Mouse (Mus musculus) embryonic fibroblast, embryonic 13.5 days (primary cell): Measurements from ENCODE around the gene Hnrnpul1. TPM values are rescaled to one million over a fixed set of nuclear protein-coding genes. Genes with fewer than 3 reads are reported as not detected.

Experiments
- H3K27ac ChIP-seq: 2 replicates; pipeline ENCODE4 v1.5.1; 2012; ENCODE audit warnings: low read length, control low read depth, inconsistent platforms; ENCODE audit not compliant: insufficient read depth
- H3K4me1 ChIP-seq: 2 replicates; pipeline ENCODE4 v1.6.1; 2011; ENCODE audit warnings: low read length; ENCODE audit not compliant: control insufficient read depth, insufficient read depth
- H3K4me3 ChIP-seq: 2 replicates; pipeline ENCODE4 v1.5.1; 2011; ENCODE audit warnings: mild to moderate bottlenecking, control low read depth, low read length; ENCODE audit not compliant: insufficient read depth
- CTCF ChIP-seq: IDR thresholded peaks from 2 replicates; pipeline ENCODE4 v1.5.1; 2011; ENCODE audit warnings: mild to moderate bottlenecking, control low read depth, low read length, moderate library complexity, borderline replicate concordance; ENCODE audit not compliant: insufficient read depth
- POLR2A ChIP-seq: IDR thresholded peaks from 2 replicates; pipeline ENCODE4 v1.6.1; 2011; ENCODE audit warnings: low read depth, mild to moderate bottlenecking, control low read depth, low read length, moderate library complexity
- polyA plus RNA-seq: library from polyadenylated mRNA; stranded (reverse); fragments of >200 nt; gene quantifications from 2 replicates; pipeline ENCODE4 v1.2.4, GENCODE M21; 2011; ENCODE audit warnings: low read depth; ENCODE audit not compliant: missing spikeins, insufficient read length

The Hnrnpul1 gene
- polyA plus RNA-seq, 1 experiment, result 155 TPM

- Histone ChIP-seq H3K4me3 (peak within 1 kb of the TSS; percentile 21; the same call in 1 of the 2 replicates), H3K27ac (no peak within 1 kb of the TSS), H3K4me1 (no peaks in the 10 kb centered on the region)
- TF ChIP-seq POLR2A (no peak), CTCF (no peak)
Measured at GRCm38 (mm10) chr7:25674719-25675300, 79.7 kb downstream of the Hnrnpul1 start, which contains the start of gene Tmem91. Gene Tmem91, minus strand, starts transcription at chr7:25675166.

- no peak for TF ChIP-seq POLR2A
- TF ChIP-seq CTCF, result no peak
- Histone ChIP-seq H3K27ac (no peak overlapping the region), H3K4me3 (no peak overlapping the region), H3K4me1 (no peaks in the 10 kb centered on the region)
Measured at GRCm38 (mm10) chr7:25674297-25674696, 80.3 kb downstream of the Hnrnpul1 start.

- no peaks in the 10 kb centered on the region for H3K4me1 ChIP-seq
- H3K27ac ChIP-seq, result no peak overlapping the region
- TF ChIP-seq CTCF (no peak), POLR2A (no peak)
- no peak overlapping the region for H3K4me3 ChIP-seq
Measured at GRCm38 (mm10) chr7:25672442-25672841, 82.1 kb downstream of the Hnrnpul1 start.

- Histone ChIP-seq H3K27ac (no peak overlapping the region), H3K4me3 (no peak overlapping the region), H3K4me1 (no peaks in the 10 kb centered on the region)
- no peak for TF ChIP-seq POLR2A
- TF ChIP-seq CTCF, result no peak
Measured at GRCm38 (mm10) chr7:25671686-25672085, 82.9 kb downstream of the Hnrnpul1 start.

Other genes starting within 250 kb of the Hnrnpul1 start
- gene Ceacam2, start 214.9 kb downstream of the Hnrnpul1 start, polyA plus RNA-seq, result not detected in 2 replicates
- not detected in 2 replicates for gene Erich4, start 138.9 kb downstream of the Hnrnpul1 start, polyA plus RNA-seq
- 8.2 and 16.7 TPM in 2 replicates for gene Dmac2, start 135.3 kb downstream of the Hnrnpul1 start, polyA plus RNA-seq
- 0.68 and 0.83 TPM in 2 replicates for gene B3gnt8, start 128.1 kb downstream of the Hnrnpul1 start, polyA plus RNA-seq
- gene Bckdha, start 95.8 kb downstream of the Hnrnpul1 start, polyA plus RNA-seq, result 15.5 and 16.4 TPM in 2 replicates
- 21.6 and 25.3 TPM in 2 replicates for gene Exosc5, start 95.6 kb downstream of the Hnrnpul1 start, polyA plus RNA-seq
- 0.73 TPM in 1 of 2 replicates, not detected in the other for gene Tmem91, start 79.6 kb downstream of the Hnrnpul1 start, polyA plus RNA-seq
- gene B9d2, start 74.0 kb downstream of the Hnrnpul1 start, polyA plus RNA-seq, result 7.8 and 13.1 TPM in 2 replicates
- 48.0 and 60.5 TPM in 2 replicates for gene Tgfb1, start 67.8 kb downstream of the Hnrnpul1 start, polyA plus RNA-seq
- 31.5 and 32.0 TPM in 2 replicates for gene Ccdc97, start 35.7 kb downstream of the Hnrnpul1 start, polyA plus RNA-seq
- 232 and 364 TPM in 2 replicates for gene Axl, start 33.9 kb upstream of the Hnrnpul1 start, polyA plus RNA-seq
- 0.23 TPM in 1 of 2 replicates, not detected in the other for gene Cyp2s1, start 62.2 kb upstream of the Hnrnpul1 start, polyA plus RNA-seq
- not detected in 2 replicates for gene Cyp2b10, start 142.9 kb upstream of the Hnrnpul1 start, polyA plus RNA-seq